Mouse (Mus musculus) heart, embryonic 10.5 days (tissue): ENCODE results near the gene Siglece. TPM values are rescaled to one million over a fixed set of nuclear protein-coding genes. Genes with fewer than 3 reads are reported as not detected.
"Not testable (repeated sequence)": the region's sequence is repeated elsewhere in the genome, so short reads cannot be mapped to it uniquely, and the experiment has no call there.

ENCODE experiments used
- DNase-seq: peaks from one replicate; pipeline ENCODE4 v3.0.0-alpha.2; 2017; ENCODE audit warnings: low spot score
- H3K27ac ChIP-seq: fragments of 300-500 bp; sonication (generic); 2 replicates; pipeline ENCODE4 v1.5.1; 2016; ENCODE audit warnings: mild to moderate bottlenecking
- H3K27me3 ChIP-seq: fragments of 300-500 bp; sonication (generic); 2 replicates; pipeline ENCODE4 v1.6.1; 2016; ENCODE audit warnings: mild to moderate bottlenecking; ENCODE audit not compliant: poor library complexity, insufficient read depth, severe bottlenecking
- H3K36me3 ChIP-seq: fragments of 300-500 bp; sonication (generic); 2 replicates; pipeline ENCODE4 v1.6.1; 2016; ENCODE audit warnings: mild to moderate bottlenecking, moderate library complexity
- H3K4me1 ChIP-seq: fragments of 300-500 bp; sonication (generic); 2 replicates; pipeline ENCODE4 v1.6.1; 2016; ENCODE audit warnings: mild to moderate bottlenecking
- H3K4me3 ChIP-seq: fragments of 300-500 bp; sonication (generic); 2 replicates; pipeline ENCODE4 v1.5.1; 2016; ENCODE audit warnings: mild to moderate bottlenecking, moderate library complexity
- H3K9me3 ChIP-seq: fragments of 300-500 bp; sonication (generic); 2 replicates; pipeline ENCODE4 v1.6.1; 2016; ENCODE audit warnings: mild to moderate bottlenecking, moderate library complexity
- WGBS: fragments of 180-500 bp; shearing (Covaris S2); methylation state at CpG from one replicate; pipeline ENCODE4 v1.1.7; 2016; 5-methylcytosine and 5-hydroxymethylcytosine counted together
- polyA plus RNA-seq: library from polyadenylated mRNA; unstranded; fragments of >200 nt; fragmentation: Nextera tagmentation; extraction: Ambion mirVana; gene quantifications from 2 replicates; pipeline ENCODE4 v1.2.1, GENCODE M21; 2016

Siglece gene
- polyA plus RNA-seq, result 0.70 TPM in 1 of 2 replicates, not detected in the other

GRCm38 (mm10) chr7:43660002-43660401, at the start of gene Siglece:
TSS of gene Siglece (minus strand) at chr7:43660161.
- DNase-seq, result no peak
- no peak within 1 kb of the TSS for H3K4me3 ChIP-seq
- H3K27me3 ChIP-seq, result no peaks in the 10 kb centered on the region
- no peaks in the 10 kb centered on the region for H3K36me3 ChIP-seq
- no peaks in the 10 kb centered on the region for H3K9me3 ChIP-seq
- no peak within 1 kb of the TSS for H3K27ac ChIP-seq
- 59% methylated on average over 1 of the region's 1 CpGs for WGBS
- no peaks in the 10 kb centered on the region for H3K4me1 ChIP-seq

- DNase-seq, result no peak
- Histone ChIP-seq H3K4me1 (no peaks in the 10 kb centered on the region), H3K36me3 (no peaks in the 10 kb centered on the region), H3K27ac (no peak within 1 kb of the TSS), H3K4me3 (no peak within 1 kb of the TSS), H3K9me3 (no peaks in the 10 kb centered on the region), H3K27me3 (no peaks in the 10 kb centered on the region)
Measured at GRCm38 (mm10) chr7:43690118-43690517, 30.2 kb upstream of the Siglece start, which contains the start of gene Klk14. TSS of gene Klk14 (plus strand) at chr7:43690418.

- WGBS, result 45% methylated on average over 7 of the region's 7 CpGs
- H3K4me3 ChIP-seq, result no peak overlapping the region
- H3K36me3 ChIP-seq, result no peaks in the 10 kb centered on the region
- no peaks in the 10 kb centered on the region for H3K4me1 ChIP-seq
- H3K27me3 ChIP-seq, result no peaks in the 10 kb centered on the region
- no peak for DNase-seq
- no peak overlapping the region for H3K27ac ChIP-seq
- H3K9me3 ChIP-seq, result no peaks in the 10 kb centered on the region
Measured at GRCm38 (mm10) chr7:43685088-43685487, 25.1 kb upstream of the Siglece start.

GRCm38 (mm10) chr7:43682511-43682910, 22.6 kb upstream of the Siglece start:
- not testable (repeated sequence) for H3K4me1 ChIP-seq, H3K27me3 ChIP-seq, H3K9me3 ChIP-seq, H3K27ac ChIP-seq, H3K4me3 ChIP-seq, DNase-seq, H3K36me3 ChIP-seq
- 29% methylated on average over 1 of the region's 1 CpGs for WGBS

- Histone ChIP-seq H3K4me3 (no peak overlapping the region), H3K4me1 (no peaks in the 10 kb centered on the region), H3K9me3 (no peaks in the 10 kb centered on the region), H3K27me3 (no peaks in the 10 kb centered on the region), H3K36me3 (peaks cover 25% of the 10 kb centered on the region), H3K27ac (no peak overlapping the region)
- no peak for DNase-seq
- WGBS, result 18% methylated on average over 5 of the region's 5 CpGs
Measured at GRCm38 (mm10) chr7:43680960-43681359, 21.0 kb upstream of the Siglece start.

- Histone ChIP-seq H3K36me3 (peaks cover 38% of the 10 kb centered on the region), H3K4me1 (no peaks in the 10 kb centered on the region), H3K9me3 (no peaks in the 10 kb centered on the region), H3K27me3 (no peaks in the 10 kb centered on the region), H3K4me3 (no peak overlapping the region), H3K27ac (no peak overlapping the region)
- DNase-seq, result no peak
Measured at GRCm38 (mm10) chr7:43678517-43678916, 18.6 kb upstream of the Siglece start.

- peaks cover 38% of the 10 kb centered on the region for H3K36me3 ChIP-seq
- 87% methylated on average over 32 of the region's 32 CpGs for WGBS
- H3K27me3 ChIP-seq, result no peaks in the 10 kb centered on the region
- no peak overlapping the region for H3K27ac ChIP-seq
- H3K4me3 ChIP-seq, result no peak overlapping the region
- H3K9me3 ChIP-seq, result no peaks in the 10 kb centered on the region
- DNase-seq, result no peak
- peaks cover 8% of the 10 kb centered on the region for H3K4me1 ChIP-seq
Measured at GRCm38 (mm10) chr7:43675091-43675490, 15.1 kb upstream of the Siglece start.

- DNase-seq, result no peak
- Histone ChIP-seq H3K36me3 (peaks cover 30% of the 10 kb centered on the region), H3K4me3 (peak overlapping the region; percentile 78), H3K9me3 (no peaks in the 10 kb centered on the region), H3K27ac (peak overlapping the region; percentile 91), H3K27me3 (no peaks in the 10 kb centered on the region), H3K4me1 (peaks cover 8% of the 10 kb centered on the region)
- 17% methylated on average over 10 of the region's 10 CpGs for WGBS
Measured at GRCm38 (mm10) chr7:43672581-43673260, 12.8 kb upstream of the Siglece start.

- H3K27ac ChIP-seq, result peak within 1 kb of the TSS; percentile 91
Measured at GRCm38 (mm10) chr7:43671809-43672580, 12.0 kb upstream of the Siglece start, which contains the start of gene Ctu1. TSS of gene Ctu1 (plus strand) at chr7:43672016.

GRCm38 (mm10) chr7:43671064-43671808, 11.3 kb upstream of the Siglece start:
- H3K4me1 ChIP-seq, result peaks cover 8% of the 10 kb centered on the region
- peak overlapping the region; percentile 78 for H3K4me3 ChIP-seq
- no peak for DNase-seq
- peaks cover 16% of the 10 kb centered on the region for H3K36me3 ChIP-seq
- no peaks in the 10 kb centered on the region for H3K27me3 ChIP-seq
- WGBS, result 69% methylated on average over 11 of the region's 11 CpGs
- no peaks in the 10 kb centered on the region for H3K9me3 ChIP-seq
- peak overlapping the region; percentile 91 for H3K27ac ChIP-seq

More at GRCm38 (mm10) chr7:43671809-43672580, 12.0 kb upstream of the Siglece start, which contains the start of gene Ctu1:
- Histone ChIP-seq H3K4me1 (peaks cover 8% of the 10 kb centered on the region), H3K36me3 (peaks cover 23% of the 10 kb centered on the region), H3K9me3 (no peaks in the 10 kb centered on the region), H3K27me3 (no peaks in the 10 kb centered on the region), H3K4me3 (peak within 1 kb of the TSS; percentile 78)
- peak; percentile 96 for DNase-seq
- under 1% methylated on average over 26 of the region's 26 CpGs for WGBS

- Histone ChIP-seq H3K4me1 (peaks cover 8% of the 10 kb centered on the region), H3K4me3 (no peak overlapping the region), H3K27me3 (no peaks in the 10 kb centered on the region), H3K9me3 (no peaks in the 10 kb centered on the region), H3K27ac (no peak overlapping the region), H3K36me3 (no peaks in the 10 kb centered on the region)
- no peak for DNase-seq
- 19% methylated on average over 3 of the region's 3 CpGs for WGBS
Measured at GRCm38 (mm10) chr7:43668582-43668981, 8.6 kb upstream of the Siglece start.

GRCm38 (mm10) chr7:43667221-43667620, 7.3 kb upstream of the Siglece start:
- H3K9me3 ChIP-seq, H3K27me3 ChIP-seq, H3K27ac ChIP-seq, H3K4me3 ChIP-seq, H3K36me3 ChIP-seq, DNase-seq, H3K4me1 ChIP-seq: not testable (repeated sequence)
- WGBS, result 82% methylated on average over 4 of the region's 4 CpGs

- H3K4me1 ChIP-seq, result no peaks in the 10 kb centered on the region
- H3K27me3 ChIP-seq, result no peaks in the 10 kb centered on the region
- WGBS, result 77% methylated on average over 1 of the region's 1 CpGs
- no peak overlapping the region for H3K4me3 ChIP-seq
- H3K9me3 ChIP-seq, result no peaks in the 10 kb centered on the region
- no peaks in the 10 kb centered on the region for H3K36me3 ChIP-seq
- no peak overlapping the region for H3K27ac ChIP-seq
- DNase-seq, result no peak
Measured at GRCm38 (mm10) chr7:43662804-43663203, 2.8 kb upstream of the Siglece start.
